Mouse (Mus musculus): ENCODE measurements around the gene Spryd7. TPM values are rescaled to one million over a fixed set of nuclear protein-coding genes. Genes with fewer than 3 reads are reported as not detected.
A peak's percentile ranks its signal among the peaks of the same experiment; 100 is the strongest.
"Not testable (repeated sequence)": the region's sequence is repeated elsewhere in the genome, so short reads cannot be mapped to it uniquely, and the experiment has no call there.

The Spryd7 gene
- polyA plus RNA-seq (2016; fragmentation: Nextera tagmentation; extraction: Ambion mirVana) = 13.7 and 14.6 TPM in 2 replicates

DNA sequence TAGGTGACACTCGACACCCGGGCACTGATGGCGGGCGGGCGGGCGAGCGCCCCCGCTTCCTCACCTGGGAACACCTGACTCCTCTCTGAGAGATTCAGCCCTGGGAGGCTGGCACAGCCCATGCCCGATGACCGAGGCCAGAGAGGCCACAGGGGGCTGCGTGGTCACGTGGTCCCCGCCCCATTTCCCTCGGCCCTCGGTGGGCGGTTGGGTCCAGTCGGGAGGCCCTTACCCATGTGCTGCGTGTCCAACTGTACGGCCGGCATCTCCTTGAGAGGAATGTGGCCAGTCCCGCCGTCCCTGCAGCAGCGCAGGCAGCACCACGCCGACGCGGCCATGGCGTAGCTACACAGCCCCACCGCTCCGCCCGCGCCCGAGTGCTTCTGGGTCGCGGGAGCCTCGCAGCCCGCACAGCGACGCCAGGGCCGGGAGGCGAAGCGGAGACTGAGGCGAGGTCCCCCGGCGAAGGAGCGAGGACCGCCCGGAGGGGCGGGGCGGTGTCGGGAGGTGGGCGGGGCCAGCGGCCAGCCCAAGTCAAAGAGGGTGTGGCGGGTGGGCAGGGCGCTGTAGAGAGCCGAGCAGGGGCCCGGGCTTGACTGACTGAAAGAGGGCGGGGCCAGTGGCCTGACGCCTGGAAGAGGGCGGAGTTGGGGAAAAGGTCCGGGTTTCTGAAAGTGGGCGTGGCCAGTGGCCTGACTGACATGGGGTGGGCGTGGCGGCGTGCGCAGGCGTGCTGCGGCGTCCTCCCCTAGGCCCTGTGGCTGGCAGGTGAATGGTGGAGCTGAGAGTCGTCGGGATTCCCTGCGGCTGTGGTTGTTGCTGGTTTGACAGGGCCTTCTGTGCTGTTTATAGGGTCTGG lies at the start of gene Spryd7:
Gene Spryd7, minus strand, starts transcription at position 598 of the 859 bp plus-strand sequence.
- WGBS = under 1% methylated on average over 72 of the region's 72 CpGs
- Histone ChIP-seq H3K36me3 (peaks cover 4% of the 10 kb centered on the region; the same call in 1 of the 2 replicates), H3K4me3 (peak within 1 kb of the TSS; percentile 75), H3K4me1 (peaks cover 17% of the 10 kb centered on the region), H3K27me3 (ENCODE audit: low read depth, poor library complexity, severe bottlenecking) (peaks cover 19% of the 10 kb centered on the region), H3K27ac (replicated peaks) (peak within 1 kb of the TSS; percentile 90), H3K9me3 (replicated peaks) (peaks cover 3% of the 10 kb centered on the region; the same call in 1 of the 2 replicates)
- peak; percentile 99 for DNase-seq (ENCODE audit: low spot score)

DNA sequence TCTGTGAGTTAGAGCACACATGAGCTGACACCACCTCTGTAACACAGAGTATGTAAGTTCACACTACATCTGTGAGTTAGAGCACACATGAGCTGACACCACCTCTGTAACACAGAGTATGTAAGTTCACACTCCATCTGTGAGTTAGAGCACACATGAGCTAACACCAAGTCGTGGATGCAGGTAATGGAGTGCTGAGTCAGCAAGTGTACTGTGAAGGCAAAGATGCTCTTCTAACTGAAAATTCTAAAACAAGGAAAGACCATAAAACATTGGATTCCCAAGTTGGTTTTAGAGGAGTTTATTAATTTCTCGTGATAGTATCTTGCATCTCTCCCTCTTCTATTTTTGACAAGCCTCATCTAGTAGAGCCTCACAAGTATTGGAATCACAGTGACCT lies 49.4 kb upstream of the Spryd7 start:
- H3K9me3 ChIP-seq (replicated peaks); DNase-seq (ENCODE audit: low spot score); H3K27me3 ChIP-seq (ENCODE audit: low read depth, poor library complexity, severe bottlenecking); H3K4me3 ChIP-seq; H3K4me1 ChIP-seq; H3K27ac ChIP-seq (replicated peaks): not testable (repeated sequence)
- H3K36me3 ChIP-seq = peaks cover 24% of the 10 kb centered on the region
- 83% methylated on average over 2 of the region's 2 CpGs for WGBS

DNA sequence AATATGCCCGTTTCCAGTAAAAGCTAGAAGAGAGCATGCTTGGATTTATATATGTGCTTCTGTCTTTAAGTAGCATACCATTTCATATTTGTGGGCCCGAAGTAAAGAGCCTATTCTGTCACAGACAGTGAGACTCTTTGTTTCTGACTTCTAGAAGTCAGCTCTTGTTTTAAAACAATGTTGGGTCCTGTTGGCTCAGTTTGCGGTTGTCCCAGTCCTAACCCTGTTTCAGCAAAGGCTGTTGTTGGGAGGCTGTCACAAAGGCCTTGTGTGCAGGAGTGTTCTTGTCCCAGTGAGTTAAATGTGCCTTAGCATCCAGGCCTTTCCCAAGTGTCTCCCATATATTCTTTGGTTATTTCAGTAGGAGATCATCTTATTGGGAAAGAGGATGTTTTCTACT lies 47.4 kb upstream of the Spryd7 start:
- peaks cover 17% of the 10 kb centered on the region for H3K4me1 ChIP-seq
- DNase-seq (ENCODE audit: low spot score) = no peak
- H3K36me3 ChIP-seq = peaks cover 24% of the 10 kb centered on the region
- no peaks in the 10 kb centered on the region for H3K27me3 ChIP-seq (ENCODE audit: low read depth, poor library complexity, severe bottlenecking)
- no peaks in the 10 kb centered on the region for H3K9me3 ChIP-seq (replicated peaks)
- 92% methylated on average over 3 of the region's 3 CpGs for WGBS
- no peak overlapping the region for H3K4me3 ChIP-seq
- H3K27ac ChIP-seq (replicated peaks) = no peak overlapping the region

DNA sequence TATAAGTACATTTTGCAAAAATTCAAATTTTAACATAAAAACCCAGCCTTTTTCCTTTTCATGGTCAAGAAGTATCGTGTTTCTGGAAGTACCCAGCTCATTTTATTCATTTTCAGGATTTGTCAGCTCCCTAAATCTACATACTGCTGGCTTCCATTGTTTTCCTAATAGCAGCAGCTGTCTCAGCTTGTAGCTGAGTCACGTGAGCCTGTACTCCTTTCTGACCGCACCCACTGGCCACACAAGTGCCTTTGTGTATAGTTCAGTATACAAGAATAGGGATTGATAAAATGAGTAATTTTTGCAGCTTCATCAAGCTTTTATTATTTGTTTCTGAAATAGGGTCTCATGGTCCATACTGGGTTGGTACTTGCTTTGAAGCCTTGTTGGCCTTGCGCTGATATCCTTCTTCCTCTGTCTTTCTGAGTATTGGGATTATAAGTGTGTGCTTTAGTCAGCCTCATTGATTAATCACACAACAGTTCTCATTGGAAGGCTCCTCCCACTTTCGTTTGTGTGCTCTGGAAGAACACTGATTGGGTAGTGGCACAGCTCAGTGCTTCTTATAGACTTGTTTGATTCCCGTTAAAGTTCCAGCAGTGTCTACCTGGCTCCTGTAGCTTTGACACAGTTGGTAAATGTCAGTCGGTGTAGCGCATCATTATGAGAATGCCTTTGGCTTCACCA lies 46.5 kb upstream of the Spryd7 start:
- WGBS = 79% methylated on average over 8 of the region's 8 CpGs
- Histone ChIP-seq H3K9me3 (replicated peaks) (no peaks in the 10 kb centered on the region), H3K4me1 (peaks cover 17% of the 10 kb centered on the region), H3K36me3 (peaks cover 24% of the 10 kb centered on the region), H3K27ac (replicated peaks) (no peak overlapping the region), H3K27me3 (ENCODE audit: low read depth, poor library complexity, severe bottlenecking) (no peaks in the 10 kb centered on the region), H3K4me3 (no peak overlapping the region)
- DNase-seq (ENCODE audit: low spot score) = no peak

DNA sequence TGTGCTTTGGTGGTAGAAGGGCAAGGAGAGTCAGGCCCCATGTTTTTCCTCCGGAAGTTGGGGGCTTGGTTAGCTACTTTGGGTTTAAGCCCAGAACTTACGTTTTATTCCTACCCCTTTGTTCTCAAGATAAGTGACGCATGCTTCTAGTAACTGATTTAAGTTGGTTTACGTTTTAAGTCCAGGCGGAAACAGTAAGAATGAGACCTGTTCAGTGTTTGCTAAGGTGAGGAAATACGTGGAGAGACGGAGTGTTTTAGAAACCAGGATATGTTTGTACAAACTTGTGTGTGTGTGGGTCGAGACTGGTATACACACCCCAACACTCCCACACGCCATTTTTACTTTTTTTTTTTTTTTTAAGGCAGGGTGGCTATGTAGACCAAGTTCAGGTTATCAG lies 44.7 kb upstream of the Spryd7 start:
- WGBS = 87% methylated on average over 9 of the region's 9 CpGs
- H3K4me1 ChIP-seq = peaks cover 17% of the 10 kb centered on the region
- no peaks in the 10 kb centered on the region for H3K9me3 ChIP-seq (replicated peaks)
- H3K4me3 ChIP-seq = no peak overlapping the region
- no peaks in the 10 kb centered on the region for H3K27me3 ChIP-seq (ENCODE audit: low read depth, poor library complexity, severe bottlenecking)
- H3K27ac ChIP-seq (replicated peaks) = no peak overlapping the region
- H3K36me3 ChIP-seq = peaks cover 19% of the 10 kb centered on the region
- DNase-seq (ENCODE audit: low spot score) = no peak

DNA sequence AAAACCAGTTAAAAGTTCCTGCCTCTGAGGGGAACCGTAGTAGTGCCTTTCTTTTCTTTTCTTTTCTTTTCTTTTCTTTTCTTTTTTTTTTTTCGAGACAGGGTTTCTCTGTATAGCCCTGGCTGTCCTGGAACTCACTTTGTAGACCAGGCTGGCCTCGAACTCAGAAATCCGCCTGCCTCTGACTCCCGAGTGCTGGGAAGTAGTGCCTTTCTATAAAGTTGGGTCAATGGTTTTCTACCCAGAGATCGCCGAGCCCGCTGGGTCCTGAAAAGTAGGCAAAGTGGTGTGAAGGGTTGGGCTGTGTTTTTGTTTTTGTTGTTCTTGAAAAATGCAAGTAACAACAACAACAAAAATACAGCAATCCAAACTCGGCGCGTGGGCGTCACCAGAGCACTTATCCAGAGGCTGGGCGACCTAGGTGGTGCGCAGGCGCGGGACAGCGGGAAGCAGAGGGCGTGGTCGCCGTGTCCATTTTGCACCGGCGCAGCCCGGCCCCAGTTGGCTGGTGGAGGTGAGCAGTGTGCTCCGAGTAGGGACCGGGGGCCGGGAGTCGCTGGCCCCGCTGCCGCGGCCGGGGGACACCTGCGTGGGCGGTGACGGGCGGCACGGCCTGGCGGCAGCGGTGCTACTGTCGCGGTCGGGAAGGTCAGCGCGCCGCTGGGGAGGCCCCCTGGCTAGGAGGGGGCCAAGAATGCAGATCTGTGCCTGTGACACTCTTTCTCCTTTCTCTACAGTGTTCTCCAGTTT lies 42.5 kb upstream of the Spryd7 start:
- H3K27ac ChIP-seq (replicated peaks) = peak overlapping the region; percentile 85
- no peaks in the 10 kb centered on the region for H3K27me3 ChIP-seq (ENCODE audit: low read depth, poor library complexity, severe bottlenecking)
- H3K4me1 ChIP-seq = peaks cover 17% of the 10 kb centered on the region
- H3K9me3 ChIP-seq (replicated peaks) = no peaks in the 10 kb centered on the region
- peak overlapping the region; percentile 68 for H3K4me3 ChIP-seq
- 6% methylated on average over 44 of the region's 44 CpGs for WGBS
- peaks cover 1% of the 10 kb centered on the region for H3K36me3 ChIP-seq
- peak; percentile 90 for DNase-seq (ENCODE audit: low spot score)

DNA sequence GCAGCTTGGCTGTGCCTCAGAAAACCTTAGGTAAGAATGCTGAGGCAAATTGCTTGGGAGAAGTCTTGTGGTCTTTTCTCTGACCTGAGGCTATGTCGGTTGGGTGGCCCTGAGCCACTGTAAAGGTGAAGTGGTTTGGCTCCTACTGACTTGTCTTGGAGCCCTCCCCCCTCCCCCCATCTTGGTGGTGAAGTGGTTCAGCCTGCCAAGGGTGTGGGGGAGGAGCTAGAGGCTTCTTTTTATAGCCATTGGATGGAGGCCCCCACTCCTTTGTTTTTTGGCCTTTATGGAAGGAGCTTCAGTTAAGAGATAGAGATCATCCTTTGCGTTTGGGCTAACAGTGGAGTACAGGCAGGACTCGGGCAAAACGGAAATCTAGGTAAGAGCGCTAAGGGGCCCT lies 41.3 kb upstream of the Spryd7 start, which contains the start of gene Trim13:
Gene Trim13, plus strand, starts transcription at position 280 of the 400 bp plus-strand sequence.
- peak within 1 kb of the TSS; percentile 68 for H3K4me3 ChIP-seq
- no peaks in the 10 kb centered on the region for H3K27me3 ChIP-seq (ENCODE audit: low read depth, poor library complexity, severe bottlenecking)
- peaks cover 17% of the 10 kb centered on the region for H3K4me1 ChIP-seq
- no peaks in the 10 kb centered on the region for H3K36me3 ChIP-seq
- DNase-seq (ENCODE audit: low spot score) = no peak
- H3K9me3 ChIP-seq (replicated peaks) = no peaks in the 10 kb centered on the region
- H3K27ac ChIP-seq (replicated peaks) = no peak within 1 kb of the TSS
- 45% methylated on average over 5 of the region's 5 CpGs for WGBS

DNA sequence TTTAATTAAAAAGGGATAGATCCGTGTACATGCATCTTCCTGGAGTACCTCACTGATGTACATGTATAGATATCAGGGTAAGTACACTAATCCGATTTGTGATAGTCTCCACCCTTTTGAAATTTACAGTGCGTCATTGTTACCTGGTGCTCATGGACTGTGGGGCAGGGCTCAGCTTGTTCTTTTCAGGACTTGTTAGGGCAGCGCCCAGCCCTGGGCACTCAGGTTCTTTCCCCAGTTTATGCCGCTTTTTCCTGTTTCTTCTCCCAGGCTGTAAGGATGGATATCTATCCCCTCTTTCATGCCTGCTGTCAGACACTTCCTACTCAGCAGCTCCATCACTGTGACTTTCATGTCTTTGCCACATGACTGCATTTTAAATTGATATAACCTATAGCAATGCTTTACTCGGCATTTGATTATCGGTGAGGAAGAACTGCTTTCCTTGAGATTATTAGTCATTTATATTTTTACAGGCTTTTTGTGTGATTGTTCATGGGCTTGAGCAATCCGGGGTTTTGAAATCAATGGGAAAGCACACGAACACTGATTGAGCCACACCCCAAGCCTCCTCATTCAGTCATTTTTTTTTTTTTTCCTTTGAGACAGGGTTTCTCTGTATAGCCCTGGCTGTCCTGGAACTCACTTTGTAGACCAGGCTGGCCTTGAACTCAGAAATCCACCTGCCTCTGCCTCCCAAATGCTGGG lies 40.2 kb upstream of the Spryd7 start:
- H3K4me3 ChIP-seq = no peak overlapping the region
- peaks cover 15% of the 10 kb centered on the region for H3K4me1 ChIP-seq
- no peaks in the 10 kb centered on the region for H3K36me3 ChIP-seq
- 91% methylated on average over 9 of the region's 9 CpGs for WGBS
- no peak for DNase-seq (ENCODE audit: low spot score)
- no peaks in the 10 kb centered on the region for H3K9me3 ChIP-seq (replicated peaks)
- H3K27me3 ChIP-seq (ENCODE audit: low read depth, poor library complexity, severe bottlenecking) = no peaks in the 10 kb centered on the region
- H3K27ac ChIP-seq (replicated peaks) = no peak overlapping the region

DNA sequence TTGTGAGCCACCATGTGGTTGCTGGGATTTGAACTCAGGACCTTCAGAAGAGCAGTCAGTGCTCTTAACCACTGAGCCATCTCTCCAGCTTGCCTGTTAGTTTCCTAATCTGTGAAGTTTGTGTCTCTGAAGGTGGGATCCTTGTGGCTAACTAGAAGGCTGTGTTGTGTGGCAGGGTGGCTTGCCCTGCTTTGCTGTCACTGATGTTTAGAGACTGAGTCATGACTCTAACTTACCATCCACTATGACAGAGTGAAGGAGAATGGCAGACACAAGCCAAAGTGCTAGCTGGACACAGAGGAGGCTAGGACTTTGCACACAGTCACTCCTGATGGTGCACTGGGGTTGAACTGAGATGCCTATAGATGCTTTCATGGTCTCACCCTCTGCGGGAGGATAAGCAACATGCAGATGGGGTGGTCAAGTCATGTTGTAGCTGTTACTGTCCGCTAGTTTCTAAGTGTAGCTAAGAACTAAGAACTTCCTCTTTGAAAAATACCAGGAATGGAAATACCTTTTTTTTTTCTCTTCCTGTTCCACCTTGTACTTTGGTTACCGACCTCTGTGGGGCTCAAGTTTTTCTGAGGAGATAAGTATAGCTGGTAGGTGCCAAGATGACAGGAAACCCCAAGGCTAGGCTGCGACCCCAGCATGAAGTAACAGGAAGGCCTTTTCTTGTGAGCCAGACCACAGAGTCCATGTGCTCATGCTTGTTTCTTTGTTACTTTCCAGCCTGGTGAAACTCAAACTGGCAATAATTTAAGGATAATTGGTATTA lies 32.8 kb upstream of the Spryd7 start:
- Histone ChIP-seq H3K4me3 (no peak overlapping the region), H3K27me3 (ENCODE audit: low read depth, poor library complexity, severe bottlenecking) (no peaks in the 10 kb centered on the region), H3K4me1 (no peaks in the 10 kb centered on the region), H3K36me3 (no peaks in the 10 kb centered on the region), H3K9me3 (replicated peaks) (no peaks in the 10 kb centered on the region), H3K27ac (replicated peaks) (no peak overlapping the region)
- WGBS = 83% methylated on average over 4 of the region's 4 CpGs
- DNase-seq (ENCODE audit: low spot score) = no peak

DNA sequence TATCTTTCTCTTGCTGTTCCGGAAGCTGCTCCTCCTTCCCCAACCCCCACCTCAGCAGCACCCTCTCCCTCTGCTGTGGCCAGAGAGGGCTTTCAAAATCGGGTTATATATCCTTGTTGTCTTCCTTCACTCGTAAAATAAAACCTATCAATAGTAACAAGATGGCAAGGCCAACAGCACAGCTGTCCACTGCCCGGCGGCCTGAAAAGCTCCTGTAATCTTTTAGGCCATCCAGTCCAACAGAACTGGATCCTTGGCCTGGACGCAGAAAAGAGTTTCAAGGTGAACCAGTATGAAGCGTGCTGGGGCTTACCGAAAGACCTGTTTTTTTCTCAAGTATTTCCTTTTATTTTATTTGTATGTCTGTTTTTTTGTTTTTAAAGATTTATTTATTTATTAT lies 19.3 kb upstream of the Spryd7 start:
- Histone ChIP-seq H3K27me3 (ENCODE audit: low read depth, poor library complexity, severe bottlenecking) (no peaks in the 10 kb centered on the region), H3K36me3 (no peaks in the 10 kb centered on the region), H3K4me1 (no peaks in the 10 kb centered on the region), H3K4me3 (no peak overlapping the region), H3K27ac (replicated peaks) (no peak overlapping the region), H3K9me3 (replicated peaks) (no peaks in the 10 kb centered on the region)
- WGBS = 94% methylated on average over 8 of the region's 8 CpGs
- DNase-seq (ENCODE audit: low spot score) = no peak

DNA sequence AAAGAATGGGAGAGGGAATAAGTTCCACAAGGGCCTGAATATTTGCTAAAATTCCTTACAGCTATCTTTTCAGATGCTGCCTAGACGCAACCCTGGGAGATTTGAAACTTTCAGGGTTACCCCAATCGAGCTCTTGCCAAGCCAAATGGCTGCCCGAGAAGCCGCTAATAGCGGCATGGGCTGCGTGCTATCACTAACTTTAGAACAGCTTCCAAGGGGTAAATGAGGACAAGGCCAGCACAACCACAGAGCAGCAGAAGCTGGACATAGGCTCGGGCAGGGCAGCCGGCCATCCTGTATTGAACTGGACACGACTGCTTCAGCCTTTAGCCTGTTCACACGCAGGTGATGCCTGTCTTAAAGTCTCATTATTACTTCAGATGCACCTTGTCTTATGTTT lies 18.4 kb upstream of the Spryd7 start:
- Histone ChIP-seq H3K27ac (replicated peaks) (no peak overlapping the region), H3K27me3 (ENCODE audit: low read depth, poor library complexity, severe bottlenecking) (no peaks in the 10 kb centered on the region), H3K4me3 (no peak overlapping the region), H3K36me3 (no peaks in the 10 kb centered on the region), H3K4me1 (no peaks in the 10 kb centered on the region), H3K9me3 (replicated peaks) (no peaks in the 10 kb centered on the region)
- 87% methylated on average over 10 of the region's 10 CpGs for WGBS
- no peak for DNase-seq (ENCODE audit: low spot score)

All from midbrain, embryonic 10.5 days (tissue).